Mouse (Mus musculus): ENCODE results near the gene Phf11a.
"Not testable (repeated sequence)": the region's sequence is repeated elsewhere in the genome, so short reads cannot be mapped to it uniquely, and the experiment has no call there.

Phf11a gene

GRCm38 (mm10) chr14:59297391-59297790, at the start of gene Phf11a:
TSS of gene Phf11a (minus strand) at chr14:59297522.
- not testable (repeated sequence) for DNase-seq (ENCODE audit: low spot score)

DNA sequence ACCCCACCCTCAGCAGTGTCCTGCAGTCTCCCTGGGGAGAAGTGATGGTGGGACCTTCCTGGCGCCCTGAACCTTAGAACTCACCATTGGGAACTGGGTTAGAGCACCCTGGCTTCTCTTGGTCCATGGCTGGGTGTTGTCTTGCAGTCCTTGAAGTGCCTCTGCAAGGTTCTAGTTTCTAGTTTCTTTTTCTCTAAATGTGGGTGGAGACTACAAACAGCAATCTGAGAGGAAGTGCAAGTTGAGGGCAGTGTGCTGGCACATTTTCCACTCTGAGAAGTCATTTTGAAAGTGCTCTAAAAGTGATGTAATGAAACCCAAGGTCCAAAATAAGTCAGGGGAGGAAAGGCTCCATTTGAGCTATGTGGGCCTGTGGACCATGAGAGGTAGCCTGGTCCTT, 43.9 kb upstream of the Phf11a start, which contains the start of gene Phf11b:
Phf11b (minus strand) TSS at position 163 of the 400 bp plus-strand sequence.
- DNase-seq (ENCODE audit: low spot score) = not testable (repeated sequence)

DNA sequence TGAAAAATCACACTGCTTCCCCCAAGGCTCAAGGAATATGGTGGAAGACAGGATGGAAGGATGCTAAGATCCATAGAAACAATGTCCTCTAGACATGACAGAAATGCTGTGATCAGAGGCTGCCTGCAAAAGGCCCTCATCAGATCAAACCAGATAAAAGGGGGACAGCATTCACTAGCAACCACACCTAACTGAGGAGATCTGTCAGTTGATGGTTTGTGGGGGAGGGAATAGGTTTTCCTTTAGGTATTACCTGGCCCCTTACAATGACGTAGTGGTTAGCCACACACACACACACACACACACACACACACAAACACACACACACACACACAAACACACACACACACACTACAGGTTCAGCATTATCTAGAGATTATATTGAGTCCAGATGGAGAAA, 42.2 kb upstream of the Phf11a start:
- DNase-seq (ENCODE audit: low spot score) = no peak

DNA sequence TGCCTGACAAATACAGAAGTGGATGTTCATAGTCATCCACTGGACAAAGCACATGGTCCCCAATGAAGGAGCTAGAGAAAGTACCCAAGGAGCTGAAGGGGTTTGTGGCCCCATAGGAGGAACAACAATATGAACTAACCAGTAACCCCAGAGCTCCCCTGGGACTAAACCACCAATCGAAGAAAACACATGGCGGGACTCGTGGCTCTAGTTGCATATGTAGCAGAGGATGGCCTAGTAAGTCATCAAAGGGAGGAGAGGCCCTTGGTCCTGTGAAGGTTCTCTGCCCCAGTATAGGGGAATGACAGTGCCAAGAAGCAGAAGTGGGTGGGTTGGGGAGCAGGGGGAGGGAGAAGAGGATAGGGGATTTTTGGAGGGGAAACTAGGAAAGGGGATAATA, 38.7 kb upstream of the Phf11a start:
- not testable (repeated sequence) for DNase-seq (ENCODE audit: low spot score)

DNA sequence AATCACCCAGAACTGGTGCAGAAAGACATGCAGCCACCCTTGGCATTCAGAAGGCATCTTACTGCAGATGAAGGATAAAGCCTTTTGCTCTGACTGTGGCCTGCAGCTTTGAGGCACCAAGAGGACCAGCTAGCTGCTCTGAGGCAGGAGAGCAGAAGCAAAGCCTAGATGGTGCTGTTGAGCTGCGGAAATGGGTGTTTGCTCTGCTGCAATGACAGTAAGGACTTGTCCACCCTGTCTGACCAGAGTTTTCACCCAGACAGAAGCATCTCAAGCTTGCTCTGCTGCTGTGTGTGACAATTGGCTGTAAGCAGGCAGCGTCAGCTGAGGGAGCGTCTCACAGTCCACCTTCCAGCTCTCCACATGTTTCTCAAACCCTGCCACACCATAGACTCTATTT, 33.2 kb upstream of the Phf11a start:
- DNase-seq (ENCODE audit: low spot score) = not testable (repeated sequence)

DNA sequence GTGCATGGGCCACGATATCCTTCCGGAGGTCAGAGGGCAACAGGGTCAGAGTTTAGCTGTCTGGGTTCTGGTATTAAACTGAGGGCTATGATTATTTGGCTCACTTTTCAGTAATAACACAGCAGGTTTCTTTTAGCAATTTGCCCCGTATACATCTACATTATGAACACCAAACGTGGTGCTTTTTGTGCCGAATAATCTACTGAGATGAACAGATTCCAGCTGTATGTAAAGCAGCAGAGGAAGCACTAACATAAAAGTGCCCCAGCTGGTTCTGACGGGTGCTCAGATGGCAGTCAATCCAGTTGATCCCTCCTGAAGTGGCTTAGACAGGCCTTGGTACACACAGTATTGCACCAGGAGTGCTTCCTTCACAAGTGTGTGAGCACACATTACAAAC, 22.6 kb upstream of the Phf11a start:
- DNase-seq (ENCODE audit: low spot score) = not testable (repeated sequence)

GRCm38 (mm10) chr14:59319036-59319435, 21.7 kb upstream of the Phf11a start:
- not testable (repeated sequence) for DNase-seq (ENCODE audit: low spot score)

- DNase-seq (ENCODE audit: low spot score) = not testable (repeated sequence)
Observed at GRCm38 (mm10) chr14:59291769-59292168, 5.6 kb downstream of the Phf11a start.

DNA sequence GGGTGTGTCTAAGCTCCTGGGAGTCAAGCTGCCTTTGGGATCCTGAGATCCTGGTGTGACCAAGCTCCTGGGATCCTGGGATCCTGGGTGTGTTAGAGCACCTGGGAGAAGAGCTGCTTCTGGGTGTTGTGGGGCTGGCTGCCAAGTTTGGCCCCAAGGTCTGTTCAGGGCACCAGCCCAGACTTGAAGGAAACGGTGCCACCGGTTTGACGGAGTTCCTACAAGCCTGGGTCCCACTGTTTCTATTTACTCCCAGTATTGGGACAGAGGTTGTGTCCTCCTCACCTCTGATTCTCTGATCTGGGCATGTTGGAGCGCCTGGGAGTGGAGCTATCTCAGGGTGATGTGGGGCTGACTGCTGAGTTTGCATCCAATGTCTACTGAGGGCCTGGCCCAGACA, 22.4 kb downstream of the Phf11a start:
- DNase-seq (ENCODE audit: low spot score) = not testable (repeated sequence)

- DNase-seq (ENCODE audit: low spot score) = no peak
Observed at GRCm38 (mm10) chr14:59260056-59260455, 37.3 kb downstream of the Phf11a start, which contains the start of gene Gm6904. TSS of gene Gm6904 (minus strand) at chr14:59260216.

DNA sequence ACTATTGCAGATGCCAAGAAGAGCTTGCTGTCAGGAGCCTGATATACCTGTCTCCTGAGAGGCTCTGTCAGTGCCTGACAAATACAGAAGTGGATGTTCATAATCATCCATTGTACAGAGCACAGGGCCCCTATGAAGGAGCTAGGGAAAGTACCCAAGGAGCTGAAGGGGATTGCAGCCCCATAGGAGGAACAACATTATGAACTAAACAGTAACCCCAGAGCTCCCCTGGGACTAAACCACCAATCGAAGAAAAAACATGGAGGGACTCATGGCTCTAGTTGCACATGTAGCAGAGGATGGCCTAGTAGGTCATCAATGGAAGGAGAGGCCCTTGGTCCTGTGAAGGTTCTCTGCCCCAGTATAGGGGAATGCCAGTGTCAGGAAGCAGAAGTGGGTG, 41.5 kb downstream of the Phf11a start:
- DNase-seq (ENCODE audit: low spot score) = not testable (repeated sequence)

DNA sequence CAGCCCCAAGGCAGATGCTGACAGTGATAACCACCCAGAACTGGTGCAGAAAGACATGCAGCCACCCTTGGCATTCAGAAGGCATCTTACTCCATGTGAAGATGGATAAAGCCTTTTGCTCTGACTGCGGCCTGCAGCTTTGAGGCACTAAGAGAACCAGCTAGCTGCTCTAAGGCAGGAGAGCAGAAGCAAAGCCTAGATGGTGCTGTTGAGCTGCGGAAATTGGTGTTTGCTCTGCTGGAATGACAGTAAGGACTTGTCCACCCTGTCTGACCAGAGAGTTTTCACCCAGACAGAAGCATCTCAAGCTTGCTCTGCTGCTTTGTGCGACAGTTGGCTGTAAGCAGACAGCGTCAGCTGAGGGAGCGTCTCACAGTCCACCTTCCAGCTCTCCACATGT, 47.0 kb downstream of the Phf11a start:
- DNase-seq (ENCODE audit: low spot score) = not testable (repeated sequence)

DNA sequence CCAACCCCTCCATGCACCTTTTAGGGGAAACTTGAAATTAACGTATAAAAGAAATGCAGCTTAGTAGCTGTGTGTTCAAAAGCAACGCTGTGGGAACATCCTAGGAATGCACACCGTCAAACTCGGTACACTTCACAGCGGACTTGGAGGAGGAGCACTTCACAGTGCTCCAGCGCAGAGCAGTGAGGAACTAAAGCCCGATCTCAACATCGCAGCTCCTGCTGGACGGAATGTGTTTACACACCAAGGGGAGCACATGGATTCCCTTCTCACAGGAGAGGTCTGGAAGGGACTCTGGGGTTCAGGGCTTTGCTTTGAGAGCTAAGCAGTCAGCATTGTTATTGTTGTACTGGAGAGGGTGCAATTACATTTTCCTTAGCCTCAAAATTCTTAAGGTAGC, 63.7 kb downstream of the Phf11a start:
- DNase-seq (ENCODE audit: low spot score) = no peak

- no peak for DNase-seq (ENCODE audit: low spot score)
Observed at GRCm38 (mm10) chr14:59232003-59232402, 65.3 kb downstream of the Phf11a start.

GRCm38 (mm10) chr14:59230331-59230966, 66.9 kb downstream of the Phf11a start:
- DNase-seq (ENCODE audit: low spot score) = no peak

- no peak for DNase-seq (ENCODE audit: low spot score)
Observed at GRCm38 (mm10) chr14:59229822-59230221, 67.5 kb downstream of the Phf11a start.
